Mouse (Mus musculus): ENCODE data around the gene Prss1.
"Not testable (repeated sequence)": the region's sequence is repeated elsewhere in the genome, so short reads cannot be mapped to it uniquely, and the experiment has no call there.

The Prss1 gene

GRCm38 (mm10) chr6:41458632-41459031 is at the start of gene Prss1:
Gene Prss1, plus strand, starts transcription at chr6:41458932.
- DNase-seq (ENCODE audit: extremely low read depth, low read depth, low spot score) = not testable (repeated sequence)

GRCm38 (mm10) chr6:41442261-41442660 is 16.5 kb upstream of the Prss1 start:
- DNase-seq (ENCODE audit: extremely low read depth, low read depth, low spot score) = not testable (repeated sequence)

GRCm38 (mm10) chr6:41446045-41446444 is 12.7 kb upstream of the Prss1 start, which contains the start of gene Gm10334:
Gene Gm10334, minus strand, starts transcription at chr6:41446145.
- not testable (repeated sequence) for DNase-seq (ENCODE audit: extremely low read depth, low read depth, low spot score)

- no peak for DNase-seq (ENCODE audit: extremely low read depth, low read depth, low spot score)
Observed at GRCm38 (mm10) chr6:41499374-41499773, 40.6 kb downstream of the Prss1 start.

GRCm38 (mm10) chr6:41504915-41505314 is 46.2 kb downstream of the Prss1 start:
- no peak for DNase-seq (ENCODE audit: extremely low read depth, low read depth, low spot score)

GRCm38 (mm10) chr6:41505323-41505722 is 46.6 kb downstream of the Prss1 start:
- DNase-seq (ENCODE audit: extremely low read depth, low read depth, low spot score) = no peak

All from fat pad, adult 2 months (tissue).